Mouse (Mus musculus) frontal cortex, adult 2 months (tissue): ENCODE measurements at regions not wholly inside any gene's neighbourhood (a gene's known extent, or its start where the extent isn't known, plus 50 kb on each side); places are given as distances from the start of the nearest gene placed in this dataset.

Source experiments
- DNase-seq, 2 experiments: peaks; one replicate each; pipeline ENCODE4 v3.0.0; 2022; ENCODE audit warnings: low spot score in 1 of 2; ENCODE audit errors: extremely low spot score in 1 of 2

- no peak for DNase-seq
Observed at GRCm38 (mm10) chr1:119129039-119129438, 75.6 kb upstream of the Gli2 start.

- no peak for DNase-seq
Observed at GRCm38 (mm10) chr1:119125561-119125960, 72.1 kb upstream of the Gli2 start.

DNA sequence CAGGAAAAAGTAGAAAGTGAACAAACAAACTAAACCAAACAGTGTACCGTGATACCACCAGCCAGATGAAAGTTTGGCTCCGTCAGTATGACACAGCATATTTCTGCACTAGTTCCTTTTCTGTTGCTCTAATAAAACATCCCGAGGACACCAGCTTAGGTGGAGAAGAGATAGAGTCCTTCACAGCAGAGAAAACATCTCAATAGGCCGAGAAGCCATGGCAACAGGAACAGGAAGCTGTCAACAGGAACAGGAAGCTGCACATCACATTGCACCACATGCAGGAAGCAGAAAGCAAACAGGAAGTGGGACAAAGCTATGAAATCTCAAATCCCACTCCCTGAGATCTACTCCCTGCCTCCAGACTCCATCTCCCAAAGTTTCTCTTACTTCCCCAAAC is 71.4 kb upstream of the Gli2 start:
- DNase-seq: no peak

DNA sequence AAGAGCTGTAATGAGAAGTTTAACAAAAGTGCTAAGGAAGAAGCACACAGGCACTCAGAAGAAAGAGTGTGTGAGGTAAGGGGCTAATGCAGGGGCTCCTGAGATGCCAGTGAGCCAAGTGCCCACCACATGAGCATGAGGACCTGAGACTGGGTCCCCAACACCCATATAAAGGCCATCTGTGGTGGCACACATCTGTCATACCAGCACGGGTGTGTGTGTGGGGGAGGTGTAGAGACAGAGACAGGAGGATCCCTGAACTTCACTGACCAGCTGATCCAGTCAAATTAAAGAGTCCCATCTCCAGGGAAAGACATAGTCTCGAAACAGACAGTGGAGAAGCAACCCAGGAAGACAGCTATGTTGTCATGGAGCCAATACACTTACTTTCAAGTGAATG is 70.6 kb upstream of the Gli2 start:
- no peak for DNase-seq

DNA sequence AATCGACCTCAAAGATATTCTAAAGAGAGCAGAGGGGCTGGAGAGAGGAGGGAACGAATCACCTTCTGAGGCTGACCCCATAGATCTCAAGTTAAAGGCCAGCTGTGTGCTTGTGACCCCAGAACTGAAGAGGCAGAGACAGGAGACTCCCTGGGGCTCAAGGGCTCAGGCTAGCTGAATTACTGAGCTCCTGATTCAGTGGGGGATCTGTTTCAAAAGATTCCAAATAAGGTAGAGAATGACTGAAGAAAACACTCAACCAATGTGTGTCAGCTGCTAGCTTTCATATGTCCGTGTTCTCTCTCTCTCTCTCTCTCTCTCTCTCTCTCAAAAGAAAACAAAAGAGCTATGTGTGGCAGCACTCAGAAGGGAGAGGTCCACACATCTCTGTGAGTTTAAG is 70.0 kb upstream of the Gli2 start:
- no peak for DNase-seq

- no peak for DNase-seq
Observed at GRCm38 (mm10) chr1:119122975-119123374, 69.6 kb upstream of the Gli2 start.

DNA sequence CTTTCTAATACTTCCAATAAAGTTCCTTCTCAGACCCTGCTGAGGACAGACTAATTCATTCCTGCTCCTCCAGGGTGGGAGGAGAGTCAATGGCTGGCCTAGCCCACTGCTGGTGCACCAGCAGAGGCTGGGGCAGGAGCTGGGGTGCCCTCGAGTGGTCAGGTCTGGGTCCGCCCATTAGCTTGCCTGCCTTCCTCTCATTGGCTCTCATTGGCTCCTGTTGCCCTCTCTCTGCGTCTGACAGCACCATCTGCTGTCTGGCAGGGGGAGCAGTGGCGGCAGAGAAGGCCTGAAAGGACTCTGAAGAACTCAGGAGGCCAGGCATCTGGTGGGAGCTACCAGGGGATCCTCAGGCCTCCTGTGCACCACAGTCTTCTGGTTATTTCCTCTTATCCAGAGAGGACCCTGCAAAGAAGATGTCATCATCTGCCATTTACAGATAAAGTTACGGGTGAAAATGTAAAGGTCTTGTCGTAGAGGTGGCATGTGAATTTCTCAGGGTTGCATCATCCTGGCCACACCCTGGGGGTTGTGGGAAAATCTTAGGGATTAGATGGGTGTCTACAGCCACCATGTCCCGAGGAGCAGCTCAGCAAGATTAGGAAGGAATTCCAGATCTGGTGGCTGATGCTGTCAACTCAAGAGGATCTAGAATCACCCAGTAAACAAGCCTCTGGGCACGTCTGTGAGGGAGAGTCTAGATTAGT is 66.6 kb upstream of the Gli2 start:
- DNase-seq: peak in 1 of 2 experiments; percentile 5

- DNase-seq: no peak
Observed at GRCm38 (mm10) chr1:119115106-119115674, 61.8 kb upstream of the Gli2 start.

GRCm38 (mm10) chr1:119108578-119108977 is 55.2 kb upstream of the Gli2 start:
- no peak for DNase-seq

DNA sequence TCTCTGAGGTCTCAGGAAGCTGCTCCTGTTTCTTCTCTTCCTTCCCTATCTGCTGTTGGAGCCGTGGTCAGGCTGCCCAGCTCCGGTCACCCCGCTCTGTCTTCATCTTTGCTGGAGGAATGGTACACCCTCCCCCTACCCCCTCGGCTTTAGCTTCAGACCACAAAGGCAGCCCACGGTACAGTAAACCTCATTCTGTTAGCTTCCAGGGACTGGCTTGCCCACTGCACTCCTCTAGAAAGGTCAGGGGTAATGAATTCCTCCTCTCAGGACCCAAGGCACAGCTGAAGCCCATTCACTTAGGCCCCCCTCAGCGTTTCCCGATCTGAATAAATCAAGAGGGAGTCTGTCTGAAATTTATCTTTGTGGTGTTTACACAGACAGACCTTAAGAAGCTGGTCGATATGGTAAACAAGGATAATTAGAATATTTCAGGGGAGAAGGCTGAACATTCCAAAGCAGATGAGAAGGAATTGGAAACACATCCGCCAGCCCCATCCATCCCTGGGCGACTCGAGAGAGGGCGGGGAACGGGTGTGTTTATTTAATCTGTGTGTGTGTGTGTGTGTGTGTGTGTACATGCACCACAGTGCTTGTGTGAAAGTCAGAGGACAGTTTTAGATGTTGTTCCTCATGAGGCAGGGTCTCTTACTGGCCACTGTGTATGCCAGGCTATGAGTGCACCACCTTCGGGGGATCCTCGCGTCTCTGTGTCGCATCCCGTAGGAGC is 53.0 kb upstream of the Gli2 start:
- no peak for DNase-seq
